Comparison of ENCODE assay signal across 1 mouse cellular context in the genomic region with DNA sequence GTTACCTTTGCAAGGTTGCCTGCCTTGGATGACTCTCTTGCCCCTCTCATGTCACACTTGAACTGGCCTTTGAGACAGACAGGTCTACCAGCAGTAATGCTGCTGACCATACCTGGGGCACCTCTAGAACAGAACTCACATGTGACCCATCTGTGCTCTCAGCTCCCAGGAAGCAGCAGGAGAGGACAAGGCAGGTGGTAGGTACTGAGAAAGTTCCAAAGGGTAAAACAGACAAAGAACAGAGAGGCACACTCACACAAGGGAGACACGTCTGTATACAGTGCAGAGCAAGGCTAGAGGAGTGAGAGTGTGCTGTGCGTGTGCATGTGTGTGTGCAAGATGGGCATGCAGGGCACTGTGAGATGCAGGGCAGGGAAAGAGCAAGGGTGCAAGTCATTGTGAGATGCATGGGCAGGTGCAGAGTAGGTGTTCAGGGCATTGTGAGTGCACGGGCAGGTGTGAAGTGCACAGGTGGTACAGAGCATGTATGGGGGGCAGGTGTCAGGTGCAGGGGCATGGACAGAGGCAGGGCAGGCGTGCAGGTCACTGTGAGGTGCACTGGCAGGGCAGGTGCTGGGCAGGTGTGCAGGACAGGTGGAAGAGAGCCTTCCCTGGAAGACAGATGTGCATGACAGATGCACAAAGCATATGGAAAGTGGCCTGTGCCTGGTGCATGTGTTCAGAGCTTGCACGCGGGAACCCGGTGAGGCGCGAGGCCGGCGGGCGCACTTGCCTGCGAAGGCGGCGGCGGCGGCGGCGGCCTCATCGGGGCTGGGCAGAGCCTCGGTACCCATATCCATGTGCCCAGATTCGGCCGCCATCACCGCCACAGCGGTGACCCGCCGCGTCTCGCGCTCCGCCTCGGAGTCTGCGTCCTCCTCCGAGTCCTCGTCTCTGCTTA.
TF ChIP-seq lines count a peak whose summit lies in the region.

No protein-coding gene starts in this region.

TF ChIP-seq in MEL, 35 proteins besides CTCF, POLR2A, EP300 and RAD21:
- TF ChIP-seq MAX (IDR thresholded peaks at IDR 0.05; ENCODE audit: low read length) (peak; percentile 87), USF1 (IDR thresholded peaks at IDR 0.05; ENCODE audit: low read depth, low read length) (no peak), POLR2AphosphoS5 (IDR thresholded peaks at IDR 0.05; ENCODE audit: borderline replicate concordance, low read depth, low read length) (peak; percentile 86; the same call in 1 of the 2 replicates), MYB (IDR thresholded peaks at IDR 0.05; ENCODE audit: low read depth, low read length) (no peak), SMC3 (IDR thresholded peaks at IDR 0.05; ENCODE audit: low read depth, low read length) (no peak), CHD1 (IDR thresholded peaks at IDR 0.05; ENCODE audit: low read depth, low read length) (no peak), TBP (IDR thresholded peaks at IDR 0.05; ENCODE audit: low read depth, low read length) (no peak), BHLHE40 (IDR thresholded peaks at IDR 0.05; ENCODE audit: borderline replicate concordance, low read depth, low read length) (no peak), HCFC1 (IDR thresholded peaks at IDR 0.05; ENCODE audit: low read depth, low read length) (no peak), ZC3H11A (IDR thresholded peaks at IDR 0.05; ENCODE audit: low read depth, low read length) (no peak), KAT2A (conservative IDR thresholded peaks at IDR 0.05; ENCODE audit: low read depth, low read length) (no peak), MAFK (IDR thresholded peaks at IDR 0.05; ENCODE audit: borderline replicate concordance, low read depth, low read length) (no peak), USF2 (IDR thresholded peaks at IDR 0.05; ENCODE audit: borderline replicate concordance in 1 of 2, insufficient read depth in 1 of 2, low read depth in 1 of 2, low read length in 2 of 2) (no peak), GATA1 (IDR thresholded peaks at IDR 0.05; ENCODE audit: low read depth, low read length) (no peak), E2F4 (IDR thresholded peaks at IDR 0.05; ENCODE audit: borderline replicate concordance, low read depth, low read length) (no peak), CHD2 (IDR thresholded peaks at IDR 0.05; ENCODE audit: low read length) (no peak), ZKSCAN1 (IDR thresholded peaks at IDR 0.05; ENCODE audit: low read depth, low read length) (no peak), SIN3A (IDR thresholded peaks at IDR 0.05; ENCODE audit: low read length) (no peak)
